Mouse (Mus musculus): ENCODE data around the gene Rimklb. TPM values are rescaled to one million over a fixed set of nuclear protein-coding genes. Genes with fewer than 3 reads are reported as not detected.

Gene Rimklb
- polyA plus RNA-seq, 1 experiment = 0.27 TPM

DNA sequence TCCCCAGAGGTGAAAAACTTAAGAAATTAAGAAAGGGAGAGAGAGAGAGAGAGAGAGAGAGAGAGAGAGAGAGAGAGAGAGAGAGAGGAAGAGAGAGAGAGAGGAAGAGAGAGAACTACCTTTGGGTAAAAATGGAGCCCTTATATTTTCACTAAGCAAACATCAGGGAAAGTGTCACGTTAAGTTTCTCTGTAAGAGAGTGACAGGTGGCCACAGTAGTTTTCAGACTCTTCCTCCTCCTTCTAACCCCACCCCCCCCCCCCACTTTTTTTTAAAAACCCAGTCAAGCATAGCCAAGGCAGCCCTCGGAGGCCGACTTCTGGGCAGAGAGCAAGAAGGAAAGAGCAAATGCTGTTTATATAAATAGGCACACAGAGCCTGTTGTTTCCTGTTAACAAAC is 35.5 kb upstream of the Rimklb start:
- peak overlapping the region; percentile 72; the same call in 1 of the 2 replicates for H3K27ac ChIP-seq (ENCODE audit: insufficient read depth, low read depth, low read length)
- H3K4me1 ChIP-seq (ENCODE audit: control insufficient read depth, insufficient read depth, low read length) = peaks cover 3% of the 10 kb centered on the region; the same call in 1 of the 2 replicates
- H3K36me3 ChIP-seq (ENCODE audit: control insufficient read depth, insufficient read depth, low read length) = no peaks in the 10 kb centered on the region
- WGBS = 18% methylated on average over 3 of the region's 3 CpGs
- peak; percentile 46 for DNase-seq
- no peak for TF ChIP-seq POLR2A (IDR thresholded peaks at IDR 0.05; ENCODE audit: low read depth, low read length)
- no peak for TF ChIP-seq CTCF (conservative IDR thresholded peaks at IDR 0.05; ENCODE audit: insufficient read depth, insufficient read length, low read depth, low read length)
- no peaks in the 10 kb centered on the region for H3K27me3 ChIP-seq (replicated peaks; ENCODE audit: control insufficient read depth, insufficient read depth, low read length)
- H3K4me3 ChIP-seq (ENCODE audit: insufficient read depth, low read depth, low read length) = no peak overlapping the region

GRCm38 (mm10) chr6:122532883-122533302 is 34.3 kb upstream of the Rimklb start:
- no peak for TF ChIP-seq POLR2A (IDR thresholded peaks at IDR 0.05; ENCODE audit: low read depth, low read length)
- no peaks in the 10 kb centered on the region for H3K36me3 ChIP-seq (ENCODE audit: control insufficient read depth, insufficient read depth, low read length)
- DNase-seq = peak; percentile 95
- WGBS = 2% methylated on average over 4 of the region's 4 CpGs
- H3K4me1 ChIP-seq (ENCODE audit: control insufficient read depth, insufficient read depth, low read length) = peaks cover 3% of the 10 kb centered on the region; the same call in 1 of the 2 replicates
- no peak overlapping the region for H3K4me3 ChIP-seq (ENCODE audit: insufficient read depth, low read depth, low read length)
- H3K27ac ChIP-seq (ENCODE audit: insufficient read depth, low read depth, low read length) = no peak overlapping the region
- H3K27me3 ChIP-seq (replicated peaks; ENCODE audit: control insufficient read depth, insufficient read depth, low read length) = no peaks in the 10 kb centered on the region

- WGBS = 70% methylated on average over 8 of the region's 8 CpGs
- H3K27ac ChIP-seq (ENCODE audit: insufficient read depth, low read depth, low read length) = no peak overlapping the region
Observed at GRCm38 (mm10) chr6:122531466-122532174, 33.1 kb upstream of the Rimklb start.

DNA sequence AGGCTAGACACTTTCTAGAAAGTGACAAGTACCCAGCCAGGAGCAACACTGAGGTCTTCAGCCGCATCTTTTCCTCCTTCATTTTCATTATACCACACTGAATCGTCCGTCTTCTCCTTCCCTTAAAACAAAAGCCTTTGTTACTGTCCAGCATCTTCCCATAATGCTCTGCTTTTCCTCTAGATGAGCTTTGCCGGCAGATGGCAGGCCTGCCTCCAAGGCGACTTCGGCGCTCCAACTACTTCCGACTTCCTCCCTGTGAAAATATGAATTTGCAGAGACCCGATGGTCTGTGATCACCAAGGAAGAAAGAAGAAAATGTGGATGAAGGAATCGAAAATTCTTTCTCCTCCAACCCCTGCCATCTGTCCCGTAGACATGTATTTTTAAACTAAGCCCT is 29.6 kb upstream of the Rimklb start:
- Histone ChIP-seq H3K4me3 (ENCODE audit: insufficient read depth, low read depth, low read length) (no peak overlapping the region), H3K27ac (ENCODE audit: insufficient read depth, low read depth, low read length) (no peak overlapping the region), H3K4me1 (ENCODE audit: control insufficient read depth, insufficient read depth, low read length) (no peaks in the 10 kb centered on the region), H3K27me3 (replicated peaks; ENCODE audit: control insufficient read depth, insufficient read depth, low read length) (no peaks in the 10 kb centered on the region), H3K36me3 (ENCODE audit: control insufficient read depth, insufficient read depth, low read length) (no peaks in the 10 kb centered on the region)
- no peak for DNase-seq
- 74% methylated on average over 11 of the region's 11 CpGs for WGBS
- TF ChIP-seq POLR2A (IDR thresholded peaks at IDR 0.05; ENCODE audit: low read depth, low read length) (no peak), CTCF (conservative IDR thresholded peaks at IDR 0.05; ENCODE audit: insufficient read depth, insufficient read length, low read depth, low read length) (no peak)

More at GRCm38 (mm10) chr6:122531466-122532174, 33.1 kb upstream of the Rimklb start:
- Histone ChIP-seq H3K36me3 (ENCODE audit: control insufficient read depth, insufficient read depth, low read length) (no peaks in the 10 kb centered on the region), H3K4me3 (ENCODE audit: insufficient read depth, low read depth, low read length) (no peak overlapping the region), H3K4me1 (ENCODE audit: control insufficient read depth, insufficient read depth, low read length) (peaks cover 3% of the 10 kb centered on the region; the same call in 1 of the 2 replicates), H3K27me3 (replicated peaks; ENCODE audit: control insufficient read depth, insufficient read depth, low read length) (no peaks in the 10 kb centered on the region)
- no peak for TF ChIP-seq CTCF (conservative IDR thresholded peaks at IDR 0.05; ENCODE audit: insufficient read depth, insufficient read length, low read depth, low read length)
- no peak for TF ChIP-seq POLR2A (IDR thresholded peaks at IDR 0.05; ENCODE audit: low read depth, low read length)
- no peak for DNase-seq

- WGBS = 29% methylated on average over 12 of the region's 12 CpGs
- no peak for DNase-seq
- no peaks in the 10 kb centered on the region for H3K4me1 ChIP-seq (ENCODE audit: control insufficient read depth, insufficient read depth, low read length)
- H3K27me3 ChIP-seq (replicated peaks; ENCODE audit: control insufficient read depth, insufficient read depth, low read length) = no peaks in the 10 kb centered on the region
- no peak overlapping the region for H3K4me3 ChIP-seq (ENCODE audit: insufficient read depth, low read depth, low read length)
- TF ChIP-seq POLR2A (IDR thresholded peaks at IDR 0.05; ENCODE audit: low read depth, low read length) (no peak), CTCF (conservative IDR thresholded peaks at IDR 0.05; ENCODE audit: insufficient read depth, insufficient read length, low read depth, low read length) (no peak)
- no peak overlapping the region for H3K27ac ChIP-seq (ENCODE audit: insufficient read depth, low read depth, low read length)
- H3K36me3 ChIP-seq (ENCODE audit: control insufficient read depth, insufficient read depth, low read length) = no peaks in the 10 kb centered on the region
Observed at GRCm38 (mm10) chr6:122527596-122527995, 29.0 kb upstream of the Rimklb start.

DNA sequence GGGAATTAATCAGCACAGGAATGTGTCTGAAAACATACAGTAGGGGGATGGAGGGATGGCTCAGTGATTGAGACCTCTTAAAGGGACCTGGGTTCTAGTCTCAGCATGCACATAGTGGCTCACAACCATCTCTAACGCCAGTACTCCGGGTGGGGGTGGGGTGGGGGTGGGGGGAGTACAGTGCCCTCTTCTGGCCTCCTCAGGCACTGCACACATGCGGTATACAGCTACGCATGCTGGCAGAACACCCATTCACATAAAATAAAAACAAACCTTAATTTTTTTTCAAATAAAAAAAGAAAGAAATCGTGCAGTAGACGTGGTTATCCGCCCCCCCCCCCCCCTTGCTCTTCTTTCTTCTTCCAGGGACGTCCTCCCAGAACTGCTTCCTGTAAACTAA is 24.7 kb upstream of the Rimklb start:
- 85% methylated on average over 8 of the region's 8 CpGs for WGBS
- DNase-seq = no peak

DNA sequence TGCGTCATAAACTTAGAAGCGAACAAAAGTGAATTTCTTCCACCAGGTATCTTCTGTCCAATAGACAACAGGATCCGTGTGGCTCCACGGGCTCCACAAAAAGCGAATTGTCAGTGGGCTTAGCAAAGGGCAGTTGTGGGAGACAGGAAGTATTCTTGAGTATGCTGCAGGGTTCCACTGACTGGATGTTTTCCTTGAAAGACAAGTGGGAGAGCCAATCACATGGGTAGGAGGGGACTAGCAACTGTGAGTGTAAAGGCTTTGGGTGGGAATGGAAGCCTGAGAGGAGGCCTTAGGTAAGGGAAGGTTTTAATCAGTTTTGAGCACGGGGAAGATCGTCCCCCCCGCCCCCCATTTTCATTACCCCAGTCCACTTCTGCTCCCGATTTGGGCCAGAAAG is 24.0 kb upstream of the Rimklb start:
- TF ChIP-seq POLR2A (IDR thresholded peaks at IDR 0.05; ENCODE audit: low read depth, low read length) (no peak), CTCF (conservative IDR thresholded peaks at IDR 0.05; ENCODE audit: insufficient read depth, insufficient read length, low read depth, low read length) (no peak)
- WGBS = 63% methylated on average over 9 of the region's 9 CpGs
- no peaks in the 10 kb centered on the region for H3K4me1 ChIP-seq (ENCODE audit: control insufficient read depth, insufficient read depth, low read length)
- H3K27me3 ChIP-seq (replicated peaks; ENCODE audit: control insufficient read depth, insufficient read depth, low read length) = no peaks in the 10 kb centered on the region
- H3K36me3 ChIP-seq (ENCODE audit: control insufficient read depth, insufficient read depth, low read length) = no peaks in the 10 kb centered on the region
- H3K4me3 ChIP-seq (ENCODE audit: insufficient read depth, low read depth, low read length) = no peak overlapping the region
- peak; percentile 49 for DNase-seq
- H3K27ac ChIP-seq (ENCODE audit: insufficient read depth, low read depth, low read length) = no peak overlapping the region

More for the DNA sequence above, 24.7 kb upstream of the Rimklb start:
- TF ChIP-seq CTCF (conservative IDR thresholded peaks at IDR 0.05; ENCODE audit: insufficient read depth, insufficient read length, low read depth, low read length) (no peak), POLR2A (IDR thresholded peaks at IDR 0.05; ENCODE audit: low read depth, low read length) (no peak)
- Histone ChIP-seq H3K4me1 (ENCODE audit: control insufficient read depth, insufficient read depth, low read length) (no peaks in the 10 kb centered on the region), H3K4me3 (ENCODE audit: insufficient read depth, low read depth, low read length) (no peak overlapping the region), H3K27ac (ENCODE audit: insufficient read depth, low read depth, low read length) (no peak overlapping the region), H3K36me3 (ENCODE audit: control insufficient read depth, insufficient read depth, low read length) (no peaks in the 10 kb centered on the region), H3K27me3 (replicated peaks; ENCODE audit: control insufficient read depth, insufficient read depth, low read length) (no peaks in the 10 kb centered on the region)
